29 mouse cellular contexts compared by ENCODE assay signal in genomic region chr10:78790561-78790960, GRCm38 (mm10). TPM values are rescaled to one million over a fixed set of nuclear protein-coding genes. Genes with fewer than 3 reads are reported as not detected.
DNase-seq lines count a peak whose midpoint lies in the region; ATAC-seq and TF ChIP-seq lines count a peak whose summit lies in the region.
"Had no signal": no experiment of that assay in that cellular context is flagged by ENCODE, and none has a peak within 500 bp of the region (broad histone marks: within the 10 kb centered on the region; RNA-seq: fewer than 3 reads in every experiment).

No protein-coding gene starts in this region.

- no peak overlapping the region for H3K9ac ChIP-seq in kidney, postnatal 0 days (ENCODE audit: low read depth, low read length)
- no peak overlapping the region for H3K9ac ChIP-seq in midbrain, postnatal 0 days (replicated peaks; ENCODE audit: low read length, poor library complexity, severe bottlenecking)
- H3K9ac ChIP-seq in midbrain, embryonic 15.5 days = no peak overlapping the region
- H3K9ac ChIP-seq: forebrain, postnatal 0 days; hindbrain, embryonic 15.5 days; kidney, embryonic 15.5 days; neural tube, embryonic 15.5 days had no signal

- no peaks in the 10 kb centered on the region for H3K36me3 ChIP-seq in kidney, postnatal 0 days (ENCODE audit: insufficient read depth, low read length)
- 0 out of 2 replicates have a peak, but pooled peaks cover 4% of the 10 kb centered on the region for H3K36me3 ChIP-seq in midbrain, postnatal 0 days (ENCODE audit: insufficient read depth, low read length)
- H3K36me3 ChIP-seq in midbrain, embryonic 15.5 days (replicated peaks) = no peaks in the 10 kb centered on the region
- H3K36me3 ChIP-seq: forebrain, embryonic 10.5 days; hindbrain, embryonic 15.5 days; kidney, embryonic 15.5 days; midbrain, embryonic 10.5 days had no signal

- TF ChIP-seq CTCF in kidney, postnatal 0 days (IDR thresholded peaks at IDR 0.05; ENCODE audit: low read depth) = peak; percentile 30; the same call in 1 of the 2 replicates
- TF ChIP-seq CTCF in midbrain, postnatal 0 days (IDR thresholded peaks at IDR 0.05) = peak; percentile 22; the same call in 1 of the 2 replicates

- peak; percentile 13 for DNase-seq in kidney, postnatal 0 days (ENCODE audit: low spot score)
- DNase-seq in kidney, postnatal 36 days = no peak
- no peak for DNase-seq in midbrain, postnatal 0 days (ENCODE audit: low spot score)
- DNase-seq in NIH3T3 (ENCODE audit: low read depth) = peak; percentile 54
- no peak for DNase-seq in adipocyte (ENCODE audit: low spot score)
- no peak for DNase-seq in spleen, adult 18-20 months
- DNase-seq: adrenal gland, postnatal 14 days; cerebellum, adult 9-10 months; forebrain, postnatal 0 days; gastrocnemius, postnatal 25 days; heart, adult 2 months; heart, postnatal 4 days; kidney, adult 11 months; lung, adult 18-20 months; lung, postnatal 4 days; thymus, adult 2 months; thymus, postnatal 4 days had no signal

- no peak for ATAC-seq in kidney, postnatal 0 days (replicated peaks; ENCODE audit: low FRiP score, low read depth)
- ATAC-seq in midbrain, postnatal 0 days (ENCODE audit: low FRiP score) = no peak
- no peak for ATAC-seq in midbrain, embryonic 15.5 days (replicated peaks)
- ATAC-seq: forebrain, postnatal 0 days had no signal

- no peaks in the 10 kb centered on the region for H3K27me3 ChIP-seq in kidney, postnatal 0 days (ENCODE audit: insufficient read depth, low read length)
- no peaks in the 10 kb centered on the region for H3K27me3 ChIP-seq in midbrain, postnatal 0 days (ENCODE audit: insufficient read depth, low read length)
- no peaks in the 10 kb centered on the region for H3K27me3 ChIP-seq in midbrain, embryonic 15.5 days (replicated peaks)
- H3K27me3 ChIP-seq: hindbrain, embryonic 15.5 days; kidney, embryonic 15.5 days; neural tube, embryonic 15.5 days had no signal

- H3K9me3 ChIP-seq in kidney, postnatal 0 days (replicated peaks; ENCODE audit: low read length) = no peaks in the 10 kb centered on the region
- no peaks in the 10 kb centered on the region for H3K9me3 ChIP-seq in midbrain, postnatal 0 days (ENCODE audit: low read length)
- H3K9me3 ChIP-seq in midbrain, embryonic 15.5 days = no peaks in the 10 kb centered on the region
- H3K9me3 ChIP-seq: forebrain, embryonic 10.5 days; hindbrain, embryonic 15.5 days; kidney, embryonic 15.5 days; midbrain, embryonic 10.5 days; neural tube, embryonic 15.5 days had no signal

- H3K27ac ChIP-seq in kidney, postnatal 0 days = no peak overlapping the region
- no peak overlapping the region for H3K27ac ChIP-seq in midbrain, postnatal 0 days (ENCODE audit: low read depth, low read length)
- no peak overlapping the region for H3K27ac ChIP-seq in midbrain, embryonic 15.5 days
- H3K27ac ChIP-seq: forebrain, embryonic 10.5 days; heart, adult 2 months; hindbrain, embryonic 15.5 days; kidney, embryonic 15.5 days; midbrain, embryonic 10.5 days; neural tube, embryonic 15.5 days had no signal

- WGBS in kidney, postnatal 0 days = 25% methylated on average over 1 of the region's 1 CpGs
- WGBS in midbrain, postnatal 0 days = 36% methylated on average over 1 of the region's 1 CpGs
- 58% methylated on average over 1 of the region's 1 CpGs for WGBS in midbrain, embryonic 15.5 days

- no peak overlapping the region for H3K4me2 ChIP-seq in kidney, postnatal 0 days (ENCODE audit: low read length)
- no peak overlapping the region for H3K4me2 ChIP-seq in midbrain, postnatal 0 days (ENCODE audit: low read depth, low read length, poor library complexity, severe bottlenecking)
- H3K4me2 ChIP-seq in midbrain, embryonic 15.5 days = no peak overlapping the region
- H3K4me2 ChIP-seq: hindbrain, embryonic 15.5 days; kidney, embryonic 15.5 days; neural tube, embryonic 15.5 days had no signal

- no peak overlapping the region for H3K4me3 ChIP-seq in kidney, postnatal 0 days (replicated peaks; ENCODE audit: low read depth, low read length)
- H3K4me3 ChIP-seq in midbrain, postnatal 0 days (ENCODE audit: low read depth, low read length) = no peak overlapping the region
- H3K4me3 ChIP-seq in midbrain, embryonic 15.5 days = no peak overlapping the region
- H3K4me3 ChIP-seq: forebrain, embryonic 10.5 days; heart, adult 2 months; hindbrain, embryonic 15.5 days; kidney, embryonic 15.5 days; midbrain, embryonic 10.5 days; neural tube, embryonic 15.5 days had no signal

- H3K4me1 ChIP-seq in kidney, postnatal 0 days (replicated peaks; ENCODE audit: insufficient read depth, low read length) = no peaks in the 10 kb centered on the region
- H3K4me1 ChIP-seq in midbrain, postnatal 0 days (ENCODE audit: insufficient read depth, low read length) = peaks cover 10% of the 10 kb centered on the region; the same call in 1 of the 2 replicates
- peaks cover 10% of the 10 kb centered on the region; the same call in 1 of the 2 replicates for H3K4me1 ChIP-seq in midbrain, embryonic 15.5 days

RNA-seq across cellular contexts. Expression of gene Slc1a6, which starts 10.3 kb away (rescaled TPM):
- polyA plus RNA-seq in kidney, postnatal 0 days (2015; fragmentation: Nextera tagmentation; extraction: Ambion mirVana) = 0.34 and 0.59 TPM in 2 replicates
- total RNA-seq in midbrain, postnatal 0 days (2014; rRNA removed) = 45.9 and 66.1 TPM in 2 replicates
- 30.7 and 33.4 TPM in 2 replicates for polyA plus RNA-seq in midbrain, postnatal 0 days (2015; fragmentation: Nextera tagmentation; extraction: Ambion mirVana)
- polyA plus RNA-seq in midbrain, embryonic 15.5 days (2015; fragmentation: Nextera tagmentation; extraction: Ambion mirVana) = 16.5 and 17.4 TPM in 2 replicates
- total RNA-seq: common myeloid progenitor, adult 5-6 weeks; gastrocnemius, postnatal 25 days; heart, adult 2 months had no signal
- polyA plus RNA-seq: thymus, adult 2 months had no signal

RNA-seq across cellular contexts. Expression of gene Ccdc105, which starts 37.7 kb away (rescaled TPM):
- polyA plus RNA-seq in kidney, postnatal 0 days (2015; fragmentation: Nextera tagmentation; extraction: Ambion mirVana) = not detected in 2 replicates
- 0.22 TPM in 1 of 2 replicates, not detected in the other for total RNA-seq in midbrain, postnatal 0 days (2014; rRNA removed)
- polyA plus RNA-seq in midbrain, postnatal 0 days (2015; fragmentation: Nextera tagmentation; extraction: Ambion mirVana) = 0.23 and 0.26 TPM in 2 replicates
- 0.29 and 0.50 TPM in 2 replicates for polyA plus RNA-seq in midbrain, embryonic 15.5 days (2015; fragmentation: Nextera tagmentation; extraction: Ambion mirVana)
- total RNA-seq: adrenal gland, postnatal 14 days; common myeloid progenitor, adult 5-6 weeks; forebrain, postnatal 0 days; gastrocnemius, postnatal 25 days; heart, adult 2 months; heart, postnatal 4 days; liver, adult 2 months had no signal
- polyA plus RNA-seq: heart, adult 2 months; heart, embryonic 14.5 days; kidney, embryonic 15.5 days; large intestine, adult 2 months; limb, embryonic 11.5 days; liver, adult 2 months; midbrain, embryonic 10.5 days; stomach, embryonic 16.5 days had no signal

Comparison
In these comparisons a context has a peak if more than half of its experiments do, and no peak if none do; other contexts are left out.
1. DNase-seq: peak in kidney, postnatal 0 days (single experiment) and NIH3T3 (single experiment); none in kidney, postnatal 36 days (0 of 2), midbrain, postnatal 0 days (single experiment), adipocyte (single experiment) and spleen, adult 18-20 months (0 of 2).
2. RNA of gene Slc1a6, which starts 10.3 kb away (polyA plus RNA-seq): 30.7 to 33.4 TPM in midbrain, postnatal 0 days and 16.5 to 17.4 TPM in midbrain, embryonic 15.5 days; 0.34 to 0.59 TPM in kidney, postnatal 0 days; every median in the first group is over 10 times any median in the second.